Mouse (Mus musculus): Measurements from ENCODE around the gene Etv6.

DNA sequence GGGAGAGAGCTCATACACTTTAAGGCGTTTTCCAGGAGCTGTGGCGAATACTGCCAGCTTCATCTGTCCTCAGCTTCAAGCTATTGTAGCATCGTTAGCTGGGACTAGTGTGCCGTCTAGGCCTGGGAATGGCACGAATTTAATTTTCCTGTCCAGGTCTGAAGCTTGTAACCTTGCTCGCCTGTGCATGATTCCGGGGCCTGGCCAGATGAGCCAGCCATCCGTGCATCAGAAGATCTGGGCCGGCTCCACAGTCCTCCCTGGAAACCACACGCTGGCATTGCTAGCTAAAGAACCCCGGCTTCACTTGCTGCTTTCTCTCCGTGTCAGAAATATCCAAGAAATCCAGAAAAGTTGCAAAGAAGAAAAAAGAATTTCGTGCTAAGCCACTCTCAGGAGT lies 93.1 kb downstream of the Etv6 start:
- TF ChIP-seq EP300 (IDR thresholded peaks at IDR 0.05; ENCODE audit: low read depth): no peak
- TF ChIP-seq CTCF (IDR thresholded peaks at IDR 0.05; ENCODE audit: low read depth): no peak

Data from heart, postnatal 0 days (tissue).